Mouse (Mus musculus): Measurements from ENCODE around the gene Gak.

Gene Gak

DNA sequence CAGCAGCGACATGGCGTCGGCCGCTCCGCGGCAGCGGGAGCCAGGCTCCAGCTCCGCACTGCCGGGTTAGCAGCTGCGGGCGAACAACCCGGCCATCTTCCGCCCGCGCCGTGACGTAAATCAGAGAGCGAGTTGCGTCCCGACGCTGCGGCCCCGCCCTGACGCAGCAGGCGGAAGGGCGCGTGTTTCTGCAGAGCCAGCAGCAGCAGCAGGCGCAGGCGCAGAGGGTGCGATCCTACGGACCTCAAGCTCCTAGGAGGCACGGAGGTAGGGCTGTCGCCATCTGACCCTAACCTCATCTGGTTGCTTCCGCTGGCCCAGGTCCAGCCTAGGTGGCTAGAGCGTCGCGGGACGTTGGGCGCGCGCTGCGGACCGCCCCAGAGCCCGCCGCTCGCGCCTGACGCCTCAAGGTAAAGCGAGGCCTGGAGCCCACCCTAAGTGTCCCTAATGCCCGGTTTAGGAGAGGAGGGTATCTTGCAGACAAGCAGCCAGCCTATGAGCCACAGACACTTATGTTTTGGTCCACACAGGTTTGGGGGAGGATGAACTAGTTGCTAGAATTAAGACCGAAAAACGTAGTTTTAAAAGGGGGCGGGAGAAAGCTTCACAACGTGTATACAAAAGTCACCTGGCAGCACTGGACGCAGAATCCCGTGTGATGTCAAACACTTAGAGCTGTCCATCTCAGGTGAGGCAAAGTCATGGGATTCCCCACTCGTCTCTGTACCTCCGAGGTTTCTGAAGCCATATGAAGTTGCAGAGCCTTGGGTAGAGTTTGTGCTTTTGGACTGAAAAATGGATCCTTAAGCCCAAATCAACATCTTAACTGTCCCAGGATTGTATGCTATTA, at the start of gene Gak, which contains the start of gene Tmem175:
Gene Gak (minus strand): TSS at position 122 of the 850 bp plus-strand sequence.
Gene Tmem175 (plus strand): TSS at position 137 of the 850 bp plus-strand sequence.
- peak; percentile 89 for DNase-seq (ENCODE audit: low spot score)

DNA sequence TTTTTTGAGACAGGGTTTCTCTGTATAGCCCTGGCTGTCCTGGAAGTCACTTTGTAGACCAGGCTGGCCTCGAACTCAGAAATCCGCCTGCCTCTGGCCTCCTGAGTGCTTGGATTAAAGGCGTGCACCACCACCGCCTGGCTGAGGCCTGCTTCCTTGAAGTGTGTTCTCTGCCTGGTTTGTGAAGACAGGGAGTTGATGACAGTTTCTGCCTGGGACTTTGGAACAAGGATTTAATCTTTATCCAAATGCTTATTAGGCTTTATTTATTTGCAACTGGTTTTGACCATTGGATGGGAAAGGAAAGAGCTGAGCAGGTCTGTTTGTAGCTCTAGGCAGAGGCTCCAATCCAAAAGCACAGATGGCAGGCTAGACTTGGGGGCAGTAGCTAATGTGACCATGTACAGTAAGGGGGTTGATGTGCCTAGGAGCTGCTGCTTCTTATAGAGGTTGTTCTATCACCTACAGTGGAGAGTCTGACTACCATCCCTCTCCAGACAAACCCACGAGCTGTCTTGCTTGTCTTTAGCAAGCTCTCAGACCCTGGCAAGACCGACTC, 48.8 kb upstream of the Gak start:
- no peak for DNase-seq (ENCODE audit: low spot score)

DNA sequence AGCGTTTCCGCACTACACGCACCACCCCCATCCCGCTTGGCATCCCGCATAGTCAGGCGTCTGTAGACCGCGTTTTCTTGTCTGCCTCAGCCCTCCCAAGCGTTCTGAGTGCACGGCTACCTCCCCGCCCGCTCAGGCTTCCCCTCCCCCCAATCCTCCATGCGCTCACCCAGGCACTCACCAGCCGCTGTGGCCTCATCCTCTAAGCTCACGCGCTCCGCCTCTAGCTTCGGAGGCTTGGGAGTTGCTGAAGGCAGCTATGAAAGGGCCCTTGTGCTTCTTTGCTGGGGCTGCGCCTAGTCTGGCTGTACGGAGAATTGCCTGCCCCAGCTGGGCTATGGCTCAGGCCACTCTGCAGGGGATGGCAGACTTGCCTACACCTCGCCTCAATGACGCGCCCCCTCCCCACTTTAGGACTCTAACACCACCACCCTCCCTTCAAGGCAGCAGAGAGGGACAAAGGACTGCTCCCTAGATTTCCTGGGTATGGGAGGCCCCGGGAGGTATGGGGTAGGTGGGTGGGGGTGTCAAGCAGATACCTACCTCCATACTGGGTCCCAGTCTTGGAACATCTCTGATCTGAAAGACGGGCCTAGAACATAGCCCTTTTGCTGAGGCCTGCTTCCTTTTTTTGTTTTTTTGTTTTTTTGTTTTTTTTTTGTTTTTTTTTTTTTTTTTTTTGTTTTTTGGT, 48.2 kb upstream of the Gak start:
- peak; percentile 59 for DNase-seq (ENCODE audit: low spot score)

DNA sequence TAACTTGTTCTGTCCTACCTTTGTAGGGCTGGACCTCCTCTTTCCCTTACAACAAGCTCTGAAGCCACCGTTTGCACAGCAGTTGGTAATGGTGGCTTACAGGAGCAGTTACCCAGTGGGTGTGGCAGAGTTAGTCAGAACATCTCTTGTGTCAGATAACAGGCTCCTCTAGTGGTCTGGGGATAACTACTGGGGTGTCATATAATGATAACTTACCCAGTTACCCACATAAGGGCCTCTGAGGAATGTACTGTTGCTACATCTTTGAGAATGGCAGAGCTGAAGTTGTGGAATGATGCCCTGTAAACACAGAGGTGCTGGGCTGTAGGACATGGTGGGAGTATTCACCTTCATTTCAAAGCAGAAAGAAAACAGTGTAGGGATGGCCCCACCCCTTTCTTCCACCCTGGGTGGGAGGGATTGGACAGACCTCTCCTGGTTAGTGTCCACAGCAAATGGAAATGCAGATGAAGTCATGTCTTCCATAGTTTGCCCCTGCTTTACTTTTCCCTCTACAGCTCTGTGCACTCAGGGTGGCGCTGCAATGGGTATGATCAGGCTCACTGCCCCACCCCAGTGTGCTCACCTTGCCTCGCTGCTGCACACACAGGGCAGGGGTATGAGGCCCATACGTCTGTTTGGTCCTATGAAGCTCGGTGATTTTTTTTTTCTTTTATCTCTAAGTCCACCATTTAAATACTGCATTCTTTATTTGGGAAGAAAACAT, 47.4 kb upstream of the Gak start:
- peak; percentile 72 for DNase-seq (ENCODE audit: low spot score)

DNA sequence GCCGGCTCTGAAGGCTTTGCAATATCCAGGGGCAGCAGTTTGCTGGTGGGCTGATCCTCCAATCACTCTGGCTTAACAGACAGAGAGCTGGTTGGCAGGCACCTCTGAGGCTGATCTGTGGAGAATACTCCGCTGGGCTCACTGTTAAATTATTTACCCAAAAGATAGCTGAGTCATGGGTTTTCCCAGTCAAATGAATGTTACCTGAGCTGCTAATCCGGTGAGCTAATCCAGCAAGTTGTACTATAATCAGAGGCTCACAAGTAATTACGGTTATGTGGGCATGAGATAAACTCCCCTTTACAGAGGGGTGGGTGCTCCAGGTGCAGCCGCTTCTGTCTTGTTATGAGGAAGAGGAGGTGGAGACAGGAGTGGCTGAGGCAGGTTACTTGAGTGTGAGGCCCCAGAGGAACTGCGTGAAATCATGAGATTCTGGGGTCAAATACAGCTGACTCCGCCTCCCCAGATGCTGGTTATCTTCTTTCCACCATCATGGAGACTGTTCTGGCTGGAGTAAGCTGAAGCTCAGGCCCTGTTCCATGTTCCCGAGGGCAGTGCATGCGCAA, 45.8 kb upstream of the Gak start, which contains the start of gene Slc26a1:
Gene Slc26a1 (minus strand): TSS at position 319 of the 566 bp plus-strand sequence.
- peak; percentile 79 for DNase-seq (ENCODE audit: low spot score)

DNA sequence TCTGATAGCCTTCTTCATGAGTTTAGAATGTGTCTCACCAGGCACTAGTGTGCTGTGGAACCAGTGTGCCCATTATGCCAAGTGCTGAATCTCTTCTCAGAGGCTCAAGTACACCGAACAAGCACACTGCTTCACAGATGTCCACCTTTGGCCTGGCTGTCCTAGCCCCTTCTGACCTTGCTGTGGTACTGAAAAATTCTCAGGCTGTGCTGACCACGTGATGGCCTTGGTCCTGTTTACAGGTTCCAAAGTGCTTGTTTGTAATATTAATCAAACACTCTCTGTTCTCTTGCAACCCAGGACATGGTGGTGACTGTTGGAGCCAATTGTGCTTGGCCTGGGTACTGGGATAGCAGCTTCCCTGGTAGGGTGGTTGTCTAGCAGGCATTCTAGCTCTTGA, 45.1 kb upstream of the Gak start:
- no peak for DNase-seq (ENCODE audit: low spot score)

DNA sequence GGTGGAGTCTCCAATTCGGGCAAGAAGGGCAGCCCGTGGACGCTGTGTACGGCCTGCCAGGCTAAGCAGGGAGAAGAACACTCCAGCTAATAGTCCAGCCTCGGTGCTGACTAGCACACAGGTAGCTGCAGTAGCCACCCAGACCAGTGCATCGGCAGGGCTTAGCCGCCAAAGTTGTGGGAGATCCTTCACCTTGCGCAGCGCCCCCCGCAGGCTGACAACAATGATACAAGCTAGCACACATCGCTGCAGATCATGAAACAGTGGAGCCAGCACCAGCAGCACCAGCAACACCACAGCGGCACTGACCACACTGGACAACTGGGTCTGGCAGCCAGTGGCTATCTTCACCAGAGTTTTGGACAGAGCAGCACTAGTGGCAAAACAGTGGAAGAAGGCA, 42.2 kb upstream of the Gak start:
- DNase-seq (ENCODE audit: low spot score) = no peak

DNA sequence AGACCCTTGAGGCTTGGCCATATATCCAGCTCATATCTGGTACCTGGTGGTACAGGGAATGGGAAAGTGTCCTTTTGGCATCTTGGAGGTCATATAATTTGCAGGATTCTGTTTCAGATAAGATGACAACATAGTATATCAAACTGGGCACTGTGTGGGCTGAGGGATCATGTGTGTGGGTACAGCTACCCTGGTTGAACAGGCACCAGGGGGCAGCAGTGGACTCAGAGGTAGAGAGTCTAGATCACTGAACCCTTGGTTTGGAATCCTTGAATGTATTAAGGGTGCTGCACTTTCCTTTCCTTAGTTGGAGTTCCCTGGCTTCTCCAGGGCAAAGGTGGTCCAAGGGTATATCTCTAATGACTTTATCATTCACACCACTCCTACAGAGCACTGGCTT, 41.2 kb upstream of the Gak start:
- peak; percentile 72 for DNase-seq (ENCODE audit: low spot score)

DNA sequence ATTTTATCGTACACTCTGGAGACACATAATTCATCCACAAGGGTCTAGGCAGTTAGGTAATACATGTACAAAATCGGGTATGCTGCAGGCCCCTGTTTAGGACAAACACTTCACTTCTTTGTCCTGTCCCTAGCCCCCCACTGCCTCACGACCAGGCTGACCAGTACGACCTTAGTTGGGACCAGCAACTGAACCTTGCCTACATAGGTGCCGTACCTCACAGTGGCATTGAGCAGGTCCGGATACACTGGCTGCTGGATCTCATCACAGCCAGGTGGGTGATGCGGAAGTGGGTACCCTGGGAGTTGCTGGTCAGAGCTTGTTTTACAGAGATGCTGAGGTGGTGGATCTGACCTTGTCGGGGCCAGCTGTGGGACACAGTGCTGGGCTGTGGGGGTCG, 40.4 kb upstream of the Gak start:
- no peak for DNase-seq (ENCODE audit: low spot score)

DNA sequence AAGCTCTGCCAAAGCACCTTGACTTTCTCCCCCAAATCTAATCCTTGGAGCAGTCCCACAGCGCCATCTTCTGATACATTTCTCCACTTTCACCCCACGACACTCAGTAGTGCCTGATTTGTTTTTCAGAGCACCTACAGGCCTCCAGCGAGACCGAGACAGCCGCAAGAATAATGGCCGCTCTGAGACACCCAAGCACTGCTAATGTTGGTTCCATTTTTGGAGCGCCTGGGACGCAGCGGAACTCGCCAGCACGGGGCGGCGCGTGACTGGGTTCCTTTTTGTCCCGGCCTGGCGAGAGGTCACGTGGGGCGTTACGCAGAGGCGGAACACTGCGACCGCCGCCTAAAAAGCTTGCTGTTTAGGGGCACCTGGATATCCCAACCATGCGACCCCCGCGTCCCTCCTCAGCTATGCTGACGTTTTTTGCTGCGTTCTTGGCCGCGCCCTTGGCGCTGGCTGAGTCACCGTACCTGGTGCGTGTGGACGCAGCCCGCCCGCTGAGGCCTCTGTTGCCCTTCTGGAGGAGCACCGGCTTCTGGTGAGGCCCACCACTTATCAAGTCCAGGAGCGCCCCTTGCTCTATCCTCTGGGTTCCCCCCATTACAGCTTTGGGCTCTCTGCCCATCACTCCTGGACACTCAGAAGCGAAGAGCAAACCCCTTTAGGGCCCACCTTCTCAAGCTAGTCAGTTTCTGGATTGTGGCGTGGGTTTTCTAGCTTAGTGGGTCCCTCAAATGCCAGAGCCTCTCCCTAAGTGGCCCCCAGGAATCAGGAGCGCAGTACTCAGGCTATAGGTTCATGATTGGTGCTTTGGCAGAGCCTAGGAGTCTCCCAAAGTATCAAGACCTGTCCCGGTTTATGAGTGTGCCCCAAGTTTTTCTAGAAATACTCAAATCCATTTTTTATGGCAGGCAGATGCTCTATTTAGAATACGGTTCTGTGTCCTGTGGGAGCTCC, 39.7 kb upstream of the Gak start, which contains the start of gene Dgkq:
Gene Dgkq (minus strand): TSS at position 696 of the 960 bp plus-strand sequence.
- peak; percentile 85 for DNase-seq (ENCODE audit: low spot score)

DNA sequence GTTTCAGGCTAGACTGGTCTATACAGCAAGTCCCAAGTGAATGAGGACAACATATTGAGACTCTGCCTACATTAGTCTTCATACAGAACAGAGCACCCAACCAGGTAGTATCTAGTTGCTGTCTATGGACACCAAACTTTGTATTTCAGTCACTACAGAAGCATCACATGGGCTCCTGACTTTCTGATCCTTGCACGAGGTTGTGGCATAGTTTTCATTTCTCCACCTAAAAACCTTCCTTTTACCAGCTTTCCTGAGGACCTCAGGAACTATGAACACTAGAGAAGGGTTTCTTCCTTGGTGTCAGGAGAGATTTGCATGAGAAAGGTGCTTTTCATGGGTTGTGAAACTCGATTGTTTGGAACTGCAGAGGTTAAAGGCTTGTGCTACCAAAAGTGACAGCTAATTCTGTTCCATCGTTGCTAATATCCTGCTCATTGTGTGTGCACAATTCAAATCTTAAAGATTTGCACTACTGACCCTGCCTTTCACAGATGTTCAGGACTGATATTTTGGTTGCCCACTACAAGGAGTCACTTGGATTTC, 38.9 kb upstream of the Gak start:
- no peak for DNase-seq (ENCODE audit: low spot score)

DNA sequence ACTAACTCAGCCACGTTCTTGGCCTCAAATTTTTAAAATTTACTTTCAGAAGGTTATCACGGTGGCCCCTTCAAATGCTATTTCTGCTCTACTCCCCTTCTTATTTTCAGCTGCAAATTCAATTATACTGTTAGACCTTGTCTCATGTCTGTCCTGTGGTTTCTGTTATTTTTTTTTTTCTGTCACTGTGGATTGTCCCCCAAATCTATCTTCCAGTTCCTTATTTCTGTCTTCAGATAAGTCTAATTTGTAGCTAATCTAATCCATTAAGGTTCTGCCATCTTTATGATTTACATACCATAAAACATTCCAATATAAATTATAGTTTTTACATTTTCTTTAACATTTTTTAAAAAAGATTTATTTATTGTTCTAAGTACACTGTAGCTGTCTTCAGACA, 37.8 kb upstream of the Gak start:
- no peak for DNase-seq (ENCODE audit: low spot score)

DNA sequence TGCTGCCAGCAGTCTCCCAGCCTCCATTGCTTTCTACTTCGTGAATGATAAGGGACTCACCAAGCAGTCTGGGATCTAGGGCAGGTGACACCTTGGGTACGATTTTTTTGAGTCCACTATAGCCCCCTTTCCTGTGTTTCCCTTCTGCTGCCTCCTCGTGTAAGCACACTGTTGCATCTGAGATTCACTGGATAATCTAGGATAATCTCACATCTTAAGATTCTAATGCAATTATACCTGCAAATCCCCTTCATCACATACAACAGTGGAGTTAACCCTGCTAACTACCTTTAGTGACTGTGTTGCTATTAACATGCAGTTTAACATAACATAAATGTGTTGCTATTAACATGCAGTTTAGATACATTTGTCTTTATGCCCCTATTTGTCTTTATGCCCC, 35.5 kb upstream of the Gak start:
- DNase-seq (ENCODE audit: low spot score) = no peak

DNA sequence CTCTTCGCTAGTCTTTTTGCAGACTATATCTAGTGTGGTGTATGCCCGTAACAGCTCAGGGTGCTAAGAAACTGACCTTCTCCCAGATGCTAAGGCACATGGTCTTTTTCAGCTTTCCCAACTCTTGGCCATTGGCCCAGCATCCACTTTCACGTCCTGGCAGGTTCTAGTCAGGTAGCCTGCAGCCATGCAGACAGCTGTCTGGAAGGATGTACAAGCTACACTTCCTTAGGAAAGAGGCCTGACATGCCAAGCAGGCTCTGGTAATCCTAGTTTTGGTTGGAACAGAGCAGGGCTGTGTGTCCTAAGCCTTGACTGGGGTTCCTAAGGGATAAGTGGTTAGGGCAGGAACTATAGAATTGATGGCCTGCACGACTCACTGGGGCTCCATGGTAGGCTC, 33.2 kb upstream of the Gak start:
- no peak for DNase-seq (ENCODE audit: low spot score)

DNA sequence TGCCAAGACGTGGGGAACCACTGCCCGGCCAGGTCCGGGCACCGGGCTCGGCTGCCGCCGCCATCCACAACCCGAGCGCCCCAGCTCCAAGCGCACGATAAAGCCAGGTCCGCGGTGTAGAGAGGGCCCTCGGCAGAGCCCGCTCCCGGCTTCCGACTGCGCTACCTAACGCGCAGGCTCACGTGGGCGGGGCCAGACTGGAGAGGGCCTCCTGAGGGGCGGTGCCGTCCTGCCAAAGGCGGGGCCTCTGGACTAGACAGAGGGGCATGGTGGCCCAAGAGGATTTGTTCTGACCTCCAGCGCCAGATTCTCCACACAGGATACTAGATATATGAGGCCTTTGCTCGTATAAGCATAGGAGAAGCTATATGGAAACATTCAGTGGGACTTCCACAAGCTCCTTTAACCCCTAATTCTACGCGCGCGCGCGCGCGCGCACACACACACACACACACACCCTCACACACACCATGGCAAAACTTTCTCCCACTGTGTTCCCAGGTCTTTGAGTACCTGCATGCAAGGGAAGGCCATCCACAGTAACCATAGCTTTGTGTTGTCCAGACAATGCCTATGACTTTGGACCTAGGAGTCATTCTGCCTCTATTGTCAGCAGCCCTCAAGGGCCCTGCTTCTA, 31.2 kb upstream of the Gak start:
- DNase-seq (ENCODE audit: low spot score) = peak; percentile 89

DNA sequence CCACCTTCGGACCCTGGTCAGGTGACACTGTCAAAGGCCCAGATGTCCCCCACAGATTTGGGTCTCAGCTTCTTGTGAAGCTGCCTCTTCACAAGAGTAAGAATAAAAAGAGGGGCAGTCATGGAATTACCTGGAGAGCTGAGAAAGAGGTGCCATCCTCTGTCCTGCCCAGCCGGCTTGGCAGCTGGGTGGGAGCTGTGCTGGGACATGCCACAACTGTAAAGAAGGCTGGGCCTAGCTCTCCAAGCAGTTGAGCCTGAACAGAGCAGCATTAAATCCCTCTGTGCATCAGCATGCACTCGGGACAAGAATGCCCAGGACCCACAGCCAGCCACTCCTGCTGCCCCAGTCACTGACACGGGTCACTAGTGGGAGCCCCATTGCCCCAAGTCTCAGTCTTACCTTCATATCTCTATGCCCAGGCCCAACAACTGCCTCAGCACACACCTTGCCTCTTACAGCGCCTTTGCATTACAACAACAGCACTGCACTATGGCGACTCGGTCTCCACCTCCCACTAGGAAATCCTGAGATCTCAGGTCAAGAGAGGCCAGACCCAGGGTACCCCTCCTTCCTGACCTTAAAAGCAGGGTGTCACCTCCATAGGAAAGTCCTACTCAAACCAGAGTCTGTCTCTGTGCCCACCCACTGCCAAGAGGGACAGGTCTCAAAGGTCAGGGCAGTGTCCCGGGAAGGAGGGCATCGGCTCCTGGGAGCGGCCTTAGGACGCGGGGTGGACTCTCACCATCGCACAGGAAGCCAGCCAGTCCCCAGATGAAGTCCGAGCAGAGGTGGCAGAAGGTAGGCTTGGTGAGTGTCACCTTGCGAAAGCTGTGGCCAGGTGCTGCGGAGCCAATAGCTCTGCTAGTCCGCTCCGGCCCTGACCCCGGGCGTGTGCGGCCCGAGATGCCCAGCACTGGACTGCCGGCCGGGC, 30.4 kb upstream of the Gak start, which contains the start of gene Idua:
Gene Idua (plus strand): TSS at position 634 of the 934 bp plus-strand sequence.
- no peak for DNase-seq (ENCODE audit: low spot score)

DNA sequence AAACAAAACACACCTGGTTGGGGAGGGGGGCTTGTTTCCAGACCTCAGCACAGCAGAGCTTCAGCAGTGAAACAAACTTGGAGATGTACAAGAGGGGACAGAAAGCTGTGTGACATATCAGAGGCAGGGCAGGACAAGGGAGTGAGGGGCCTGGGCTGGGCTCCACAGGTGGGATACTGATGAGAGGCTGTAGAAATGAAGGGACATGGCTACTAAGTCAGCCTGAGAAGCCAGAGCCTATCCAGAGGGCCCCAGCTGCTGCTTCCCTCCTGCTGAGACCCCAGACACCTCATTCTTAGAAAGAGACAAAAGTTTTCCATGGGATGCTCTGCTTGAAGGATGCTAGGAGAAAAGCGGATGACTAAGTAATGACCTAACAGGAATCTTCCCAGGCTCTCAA, 29.1 kb upstream of the Gak start:
- no peak for DNase-seq (ENCODE audit: low spot score)

DNA sequence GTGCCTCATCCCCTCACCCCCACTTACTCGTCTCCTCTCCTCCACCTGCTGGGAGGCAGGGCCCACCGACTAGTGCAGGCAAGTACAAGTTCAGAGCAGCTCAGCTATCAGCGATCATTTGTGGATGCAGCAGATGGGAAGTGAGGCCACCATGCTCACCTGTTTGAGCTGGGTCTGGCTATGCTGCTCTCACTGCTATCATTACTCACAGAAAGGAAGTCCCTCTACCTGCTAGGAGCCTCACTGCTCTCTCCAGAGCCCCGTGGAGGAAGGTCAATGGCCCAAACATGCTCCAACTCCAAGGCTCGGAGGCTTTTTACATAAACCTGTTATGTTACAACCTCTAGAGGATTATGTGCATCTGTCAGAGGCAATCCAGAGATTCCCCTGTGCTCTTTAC, 27.9 kb upstream of the Gak start:
- DNase-seq (ENCODE audit: low spot score) = no peak
